Mouse (Mus musculus) midbrain, postnatal 0 days (tissue): ENCODE results near the gene Kirrel3. TPM values are rescaled to one million over a fixed set of nuclear protein-coding genes. Genes with fewer than 3 reads are reported as not detected.
A peak's percentile ranks its signal among the peaks of the same experiment; 100 is the strongest.

Experiments used
- ATAC-seq: fragments of 200-750 bp; cut with Nextera tagmentation; 2 replicates; pipeline ENCODE4 v1.8.0; 2017; ENCODE audit warnings: moderate number of reproducible peaks, mild to moderate bottlenecking, moderate TSS enrichment, moderate library complexity; ENCODE audit not compliant: low FRiP score
- DNase-seq: peaks from one replicate; pipeline ENCODE4 v3.0.0-alpha.2; 2015; ENCODE audit warnings: low spot score
- H3K27ac ChIP-seq: fragments of 300-500 bp; sonication (generic); 2 replicates; pipeline ENCODE4 v1.5.1; 2014; ENCODE audit warnings: low read depth, mild to moderate bottlenecking, low read length, mixed read lengths
- H3K27me3 ChIP-seq: fragments of 300-500 bp; sonication (generic); 2 replicates; pipeline ENCODE4 v1.6.1; 2014; ENCODE audit warnings: low read length, control low read depth, mixed read lengths; ENCODE audit not compliant: insufficient read depth
- H3K36me3 ChIP-seq: fragments of 300-500 bp; sonication (generic); 2 replicates; pipeline ENCODE4 v1.6.1; 2014; ENCODE audit warnings: low read length, control low read depth, mixed read lengths; ENCODE audit not compliant: insufficient read depth
- H3K4me1 ChIP-seq: fragments of 300-500 bp; sonication (generic); 2 replicates; pipeline ENCODE4 v1.6.1; 2014; ENCODE audit warnings: mild to moderate bottlenecking, control low read depth, antibody characterized with exemption, low read length, mixed read lengths; ENCODE audit not compliant: insufficient read depth
- H3K4me2 ChIP-seq: fragments of 300-500 bp; sonication (generic); 2 replicates; pipeline ENCODE4 v1.6.1; 2014; ENCODE audit warnings: low read depth, mild to moderate bottlenecking, low read length, mixed read lengths; ENCODE audit not compliant: poor library complexity, severe bottlenecking
- H3K4me3 ChIP-seq: fragments of 300-500 bp; sonication (generic); 2 replicates; pipeline ENCODE4 v1.5.1; 2014; ENCODE audit warnings: low read depth, mild to moderate bottlenecking, low read length, moderate library complexity
- H3K9ac ChIP-seq: fragments of 300-500 bp; sonication (generic); replicated peaks from 2 replicates; pipeline ENCODE4 v1.6.1; 2014; ENCODE audit warnings: mild to moderate bottlenecking, low read length, moderate library complexity, mixed read lengths; ENCODE audit not compliant: poor library complexity, severe bottlenecking
- H3K9me3 ChIP-seq: fragments of 300-500 bp; sonication (generic); 2 replicates; pipeline ENCODE4 v1.6.1; 2016; ENCODE audit warnings: low read length, control low read depth
- CTCF ChIP-seq: IDR thresholded peaks from 2 replicates; pipeline ENCODE4 v1.5.1; 2016; ENCODE audit warnings: antibody characterized with exemption, mild to moderate bottlenecking
- WGBS: fragments of 180-500 bp; shearing (Covaris S2); extraction: QIAGEN DNeasy Blood & Tissue Kit; methylation state at CpG from one replicate; pipeline ENCODE4 v1.1.7; 2014; 5-methylcytosine and 5-hydroxymethylcytosine counted together
- polyA plus RNA-seq: library from polyadenylated mRNA; unstranded; fragments of >200 nt; fragmentation: Nextera tagmentation; extraction: Ambion mirVana; gene quantifications from 2 replicates; pipeline ENCODE4 v1.2.1, GENCODE M21; 2015
- total RNA-seq: library from RNA; depleted of rRNA; stranded (reverse); fragments of >200 nt; gene quantifications from 2 replicates; pipeline ENCODE4 v1.2.3, GENCODE M21; 2014

Gene Kirrel3
- total and polyA plus RNA-seq, 2 experiments from 2014 or later = 47.2 to 56.3 TPM

DNA sequence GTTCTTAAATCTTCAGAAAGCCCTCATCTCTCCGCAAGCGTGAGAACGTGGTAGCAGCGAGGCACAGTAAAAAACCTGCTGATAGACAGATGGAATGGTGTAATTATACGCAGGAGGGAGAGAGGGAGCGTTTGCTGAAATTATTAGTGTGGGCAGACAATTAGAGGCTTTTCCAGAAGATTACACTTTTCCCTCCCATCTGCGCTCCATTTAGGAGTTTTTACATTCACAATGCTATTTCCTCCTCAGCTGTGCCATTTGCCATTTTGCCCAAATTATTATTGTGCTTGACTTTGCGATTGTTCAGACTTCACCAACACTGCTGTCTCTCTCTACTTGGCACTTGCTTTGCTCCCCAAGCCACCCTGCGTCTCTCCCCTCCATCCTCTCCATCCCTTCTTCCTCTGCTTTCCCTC lies 286.3 kb downstream of the Kirrel3 start:
- Histone ChIP-seq H3K4me3 (no peak overlapping the region), H3K4me1 (no peaks in the 10 kb centered on the region), H3K27ac (no peak overlapping the region), H3K36me3 (no peaks in the 10 kb centered on the region), H3K9me3 (no peaks in the 10 kb centered on the region), H3K27me3 (no peaks in the 10 kb centered on the region), H3K9ac (no peak overlapping the region), H3K4me2 (no peak overlapping the region)
- 70% methylated on average over 9 of the region's 9 CpGs for WGBS
- ATAC-seq (no peak), DNase-seq (peak; percentile 47)
- no peak for TF ChIP-seq CTCF

DNA sequence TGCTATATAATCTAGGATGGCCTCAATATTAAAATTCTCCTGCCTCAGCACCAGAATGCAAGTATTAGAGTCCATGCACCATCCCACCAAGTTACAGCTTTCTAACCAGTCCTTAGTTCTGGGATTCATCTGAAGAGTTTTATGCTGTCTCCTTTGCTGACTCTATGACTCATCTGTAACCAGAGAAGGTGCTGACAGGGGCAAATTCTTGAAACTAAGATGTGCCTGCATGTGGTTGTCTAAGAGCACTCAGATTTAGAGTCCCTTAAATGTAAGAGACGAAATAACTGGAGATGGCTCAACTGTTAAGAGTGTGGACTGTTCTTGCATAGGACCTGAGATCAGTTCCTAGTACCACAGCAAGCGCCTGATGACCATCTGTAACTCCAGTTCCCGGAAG lies 295.7 kb downstream of the Kirrel3 start:
- Histone ChIP-seq H3K4me1 (no peaks in the 10 kb centered on the region), H3K4me3 (no peak overlapping the region), H3K27ac (no peak overlapping the region), H3K27me3 (no peaks in the 10 kb centered on the region), H3K4me2 (no peak overlapping the region), H3K9ac (no peak overlapping the region), H3K9me3 (no peaks in the 10 kb centered on the region), H3K36me3 (no peaks in the 10 kb centered on the region)
- no peak for DNase-seq
- 93% methylated on average over 3 of the region's 3 CpGs for WGBS
- TF ChIP-seq CTCF = no peak
- no peak for ATAC-seq

DNA sequence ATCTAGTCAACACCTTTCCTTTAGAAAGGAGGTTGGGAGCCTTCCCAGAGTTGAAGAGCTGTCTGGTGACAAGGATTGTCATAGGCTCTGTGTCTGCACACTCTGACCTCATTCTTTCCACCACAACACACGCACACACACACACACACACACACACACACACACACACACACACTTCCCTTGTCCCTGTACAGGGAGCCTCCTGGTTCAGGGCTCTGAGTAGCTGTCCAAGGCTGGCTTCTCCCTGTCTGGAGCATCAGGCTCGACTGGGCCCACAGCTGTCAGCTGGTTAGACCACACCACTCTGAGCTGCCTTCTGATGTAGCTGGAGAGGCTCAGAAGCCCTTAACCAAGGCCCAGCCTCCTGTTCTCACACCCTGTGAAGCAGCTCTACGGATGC lies 302.2 kb downstream of the Kirrel3 start:
- TF ChIP-seq CTCF = no peak
- Histone ChIP-seq H3K4me1 (peaks cover 3% of the 10 kb centered on the region; the same call in 1 of the 2 replicates), H3K4me2 (no peak overlapping the region), H3K36me3 (no peaks in the 10 kb centered on the region), H3K9ac (no peak overlapping the region), H3K27ac (no peak overlapping the region), H3K9me3 (no peaks in the 10 kb centered on the region), H3K4me3 (no peak overlapping the region), H3K27me3 (no peaks in the 10 kb centered on the region)
- DNase-seq (no peak), ATAC-seq (no peak)
- WGBS = 89% methylated on average over 3 of the region's 3 CpGs

DNA sequence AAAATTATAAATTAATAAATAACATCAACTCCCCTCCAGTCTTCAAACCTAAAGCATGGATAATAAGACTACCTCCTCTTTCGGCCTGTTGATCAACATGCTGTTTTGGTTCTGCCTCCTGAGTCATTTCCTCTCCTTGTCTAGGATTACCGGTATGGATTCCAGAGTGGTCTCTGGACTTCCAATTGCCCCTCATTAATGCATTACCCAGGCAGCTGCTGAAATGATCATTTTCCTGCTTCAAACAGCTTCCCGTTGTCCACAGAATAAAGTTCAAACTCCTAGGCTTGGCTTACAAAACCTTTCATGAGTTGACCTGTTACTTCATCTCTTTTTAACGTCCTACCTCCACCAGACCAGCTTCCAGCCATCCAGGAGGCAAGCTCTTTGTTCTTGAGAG lies 309.5 kb downstream of the Kirrel3 start:
- Histone ChIP-seq H3K4me3 (no peak overlapping the region), H3K27me3 (no peaks in the 10 kb centered on the region), H3K27ac (no peak overlapping the region), H3K9ac (no peak overlapping the region), H3K9me3 (no peaks in the 10 kb centered on the region), H3K4me1 (peaks cover 3% of the 10 kb centered on the region; the same call in 1 of the 2 replicates), H3K4me2 (no peak overlapping the region), H3K36me3 (no peaks in the 10 kb centered on the region)
- no peak for ATAC-seq
- no peak for TF ChIP-seq CTCF
- WGBS = 60% methylated on average over 4 of the region's 4 CpGs
- DNase-seq = no peak

DNA sequence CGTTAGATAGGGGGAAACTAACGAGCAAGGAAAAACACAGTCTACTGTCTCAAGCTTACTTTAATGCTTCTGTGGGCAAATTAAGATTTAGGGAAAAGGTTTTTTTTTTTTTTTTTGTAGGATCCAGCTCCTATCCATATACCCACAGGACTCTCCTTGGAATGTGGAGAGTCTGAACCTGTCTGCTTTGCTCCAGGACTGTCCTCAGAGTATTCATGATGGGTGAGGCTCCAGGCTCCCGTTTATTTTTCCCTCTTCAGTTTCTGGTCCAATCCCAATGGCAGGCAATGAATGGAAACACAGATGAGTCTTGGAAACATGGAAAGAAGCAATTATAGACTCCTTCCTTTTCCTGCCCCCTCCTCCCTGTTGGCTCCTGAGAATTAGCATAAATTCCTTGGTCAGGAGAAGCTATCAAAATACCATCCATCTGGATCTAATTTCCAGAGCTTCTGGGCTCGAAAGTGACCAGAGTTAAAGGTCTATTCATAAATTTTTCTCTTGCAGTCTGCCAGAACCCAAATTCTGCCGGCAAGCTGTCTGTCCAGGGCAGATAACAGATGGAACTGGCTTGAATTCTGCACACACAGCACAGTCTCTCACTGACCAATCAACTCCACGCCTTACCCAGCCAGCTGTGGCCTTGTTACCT lies 312.1 kb downstream of the Kirrel3 start:
- Histone ChIP-seq H3K9ac (no peak overlapping the region), H3K4me1 (no peaks in the 10 kb centered on the region), H3K4me3 (no peak overlapping the region), H3K27ac (no peak overlapping the region), H3K9me3 (no peaks in the 10 kb centered on the region), H3K4me2 (no peak overlapping the region), H3K36me3 (no peaks in the 10 kb centered on the region), H3K27me3 (no peaks in the 10 kb centered on the region)
- DNase-seq = no peak
- 65% methylated on average over 6 of the region's 6 CpGs for WGBS
- no peak for ATAC-seq
- TF ChIP-seq CTCF = no peak

DNA sequence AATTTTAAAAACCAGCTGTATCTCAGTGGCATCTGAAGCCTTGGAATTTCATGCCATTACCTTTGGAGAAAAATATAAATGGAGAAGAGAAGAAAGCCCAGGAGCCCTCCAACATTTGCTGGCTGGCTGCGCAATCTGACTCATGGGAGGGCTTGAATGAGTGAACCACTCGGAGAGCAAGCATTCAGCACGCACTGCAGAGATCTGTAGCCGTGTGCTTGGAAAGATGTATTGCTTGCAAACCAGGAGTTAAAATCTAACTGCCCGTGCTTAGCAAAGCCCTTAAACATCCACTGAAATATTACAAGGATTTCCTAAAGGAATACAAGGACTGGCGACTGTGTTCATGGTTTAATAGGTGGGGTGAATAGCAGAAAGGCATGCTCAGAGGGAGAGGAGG lies 316.0 kb downstream of the Kirrel3 start:
- Histone ChIP-seq H3K4me1 (no peaks in the 10 kb centered on the region), H3K4me2 (no peak overlapping the region), H3K9me3 (no peaks in the 10 kb centered on the region), H3K27me3 (no peaks in the 10 kb centered on the region), H3K4me3 (no peak overlapping the region), H3K27ac (0 out of 2 replicates have a peak overlapping the region, but pooled peaks have one; percentile 7), H3K36me3 (no peaks in the 10 kb centered on the region), H3K9ac (no peak overlapping the region)
- no peak for ATAC-seq
- WGBS = 62% methylated on average over 6 of the region's 6 CpGs
- DNase-seq = no peak
- no peak for TF ChIP-seq CTCF
